Mouse (Mus musculus): ENCODE measurements around the gene Pdrg1. TPM values are rescaled to one million over a fixed set of nuclear protein-coding genes. Genes with fewer than 3 reads are reported as not detected.
A peak's percentile ranks its signal among the peaks of the same experiment; 100 is the strongest.

The Pdrg1 gene
- polyA plus RNA-seq, 1 experiment from 2014 or later = 234 TPM

DNA sequence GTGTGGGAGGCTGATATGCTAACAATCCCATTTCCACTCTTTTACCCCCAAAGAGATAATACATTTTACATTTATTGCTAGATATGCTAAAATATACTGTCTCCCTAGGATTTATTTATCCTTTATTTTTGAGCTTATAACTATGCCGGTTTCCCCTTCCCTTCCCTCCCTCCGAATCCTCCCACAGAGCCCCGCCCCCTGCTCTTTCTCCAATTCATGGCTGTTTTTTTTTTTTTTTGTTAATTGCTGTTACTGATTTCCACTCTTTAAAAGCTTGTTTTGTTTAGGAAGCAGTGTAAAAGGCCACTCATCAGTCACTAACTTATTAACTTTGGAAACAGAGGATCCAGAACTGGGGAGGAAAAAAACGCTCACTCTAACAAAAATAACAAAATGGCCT lies 18.2 kb downstream of the Pdrg1 start:
- Histone ChIP-seq H3K9me3 (no peaks in the 10 kb centered on the region), H3K4me1 (no peaks in the 10 kb centered on the region), H3K9ac (no peak overlapping the region), H3K27me3 (replicated peaks) (no peaks in the 10 kb centered on the region), H3K4me2 (no peak overlapping the region), H3K36me3 (replicated peaks) (no peaks in the 10 kb centered on the region), H3K27ac (no peak overlapping the region), H3K4me3 (no peak overlapping the region)
- 76% methylated on average over 4 of the region's 4 CpGs for WGBS
- no peak for ATAC-seq (replicated peaks)

DNA sequence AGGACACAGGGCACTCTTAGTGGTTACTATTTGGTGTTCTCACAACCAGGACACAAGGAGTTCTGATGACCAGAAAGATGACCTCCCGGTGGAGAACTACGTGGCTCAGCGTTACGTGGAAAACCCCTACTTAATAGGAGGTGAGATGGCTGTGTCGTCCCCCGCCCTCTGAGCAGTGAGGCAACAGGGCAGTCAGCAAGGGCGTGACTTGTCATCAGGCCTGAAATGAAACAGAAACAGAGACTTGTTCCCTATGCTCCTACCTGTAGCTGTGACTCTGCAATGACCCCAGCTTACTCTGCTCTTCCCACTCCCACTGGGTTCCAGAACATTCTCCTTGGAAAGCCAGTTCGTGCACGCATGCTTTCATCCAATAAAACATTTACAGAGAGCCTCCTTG lies 23.7 kb downstream of the Pdrg1 start:
- ATAC-seq (replicated peaks) = no peak
- Histone ChIP-seq H3K4me1 (no peaks in the 10 kb centered on the region), H3K27ac (no peak overlapping the region), H3K4me2 (no peak overlapping the region), H3K27me3 (replicated peaks) (no peaks in the 10 kb centered on the region), H3K9me3 (no peaks in the 10 kb centered on the region), H3K4me3 (no peak overlapping the region), H3K9ac (no peak overlapping the region), H3K36me3 (replicated peaks) (no peaks in the 10 kb centered on the region)
- 93% methylated on average over 9 of the region's 9 CpGs for WGBS

DNA sequence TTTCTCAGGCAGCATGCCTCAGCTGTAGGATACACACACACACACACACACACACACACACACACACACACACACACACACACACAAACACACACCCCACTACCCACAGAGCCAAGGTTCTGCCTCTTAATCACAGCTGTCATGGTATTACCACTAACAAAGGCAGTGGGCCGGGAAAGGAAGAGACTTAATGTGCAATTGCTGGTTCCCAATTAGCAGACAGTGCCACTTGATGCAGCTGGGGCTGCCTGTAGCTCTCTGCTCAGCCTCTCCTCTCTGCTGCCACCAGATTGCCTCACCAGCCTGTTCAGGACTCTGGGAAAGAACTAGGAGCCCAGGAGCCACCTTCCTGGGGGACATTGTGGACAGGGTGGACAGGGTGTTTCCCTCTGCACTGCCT lies 29.6 kb downstream of the Pdrg1 start:
- Histone ChIP-seq H3K4me2 (no peak overlapping the region), H3K27me3 (replicated peaks) (no peaks in the 10 kb centered on the region), H3K27ac (no peak overlapping the region), H3K4me3 (no peak overlapping the region), H3K9ac (no peak overlapping the region), H3K4me1 (no peaks in the 10 kb centered on the region), H3K36me3 (replicated peaks) (no peaks in the 10 kb centered on the region), H3K9me3 (no peaks in the 10 kb centered on the region)
- WGBS = 18% methylated on average over 1 of the region's 1 CpGs
- ATAC-seq (replicated peaks) = no peak

DNA sequence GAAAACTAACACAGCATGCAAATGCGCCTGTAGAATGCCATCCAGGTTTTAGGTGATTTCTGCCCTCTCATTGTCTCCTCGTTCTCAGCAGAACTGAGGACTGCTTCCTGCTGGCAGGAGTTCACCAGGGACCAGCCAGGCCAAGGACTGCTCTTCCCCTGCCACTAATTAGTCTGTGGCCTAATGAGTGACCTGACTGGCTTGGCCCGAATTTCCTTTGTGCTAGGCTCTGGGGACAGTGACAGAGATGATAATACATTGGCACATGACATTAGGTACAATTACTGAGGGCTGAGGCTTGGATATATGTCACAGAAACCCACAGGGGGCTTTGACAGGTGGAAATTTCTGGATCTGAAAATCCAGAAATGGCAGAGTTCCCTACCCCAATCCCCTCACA lies 38.2 kb downstream of the Pdrg1 start:
- Histone ChIP-seq H3K36me3 (replicated peaks) (no peaks in the 10 kb centered on the region), H3K9ac (no peak overlapping the region), H3K4me3 (no peak overlapping the region), H3K9me3 (no peaks in the 10 kb centered on the region), H3K4me1 (no peaks in the 10 kb centered on the region), H3K4me2 (no peak overlapping the region), H3K27me3 (replicated peaks) (no peaks in the 10 kb centered on the region), H3K27ac (no peak overlapping the region)
- 57% methylated on average over 3 of the region's 3 CpGs for WGBS
- no peak for ATAC-seq (replicated peaks)

DNA sequence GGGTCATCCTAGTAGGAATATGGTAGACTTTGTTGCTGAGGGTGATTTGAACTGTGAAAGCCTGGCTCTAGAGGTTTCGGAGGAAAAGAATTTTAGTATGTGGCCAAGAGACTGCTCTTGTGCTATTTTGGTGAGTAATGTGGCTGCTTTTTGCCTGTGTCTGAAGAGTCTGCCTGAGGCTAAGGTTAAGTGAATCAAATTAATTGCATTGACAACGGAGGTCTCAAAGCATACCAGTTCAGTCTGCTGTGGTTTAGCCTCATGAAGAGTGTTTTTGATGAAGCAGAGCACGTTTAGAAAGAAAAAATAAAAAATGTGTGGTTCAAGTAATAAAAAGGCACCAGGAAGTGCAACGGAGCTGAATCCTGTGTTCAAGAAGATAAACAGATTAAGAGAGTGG lies 49.7 kb downstream of the Pdrg1 start:
- WGBS = 69% methylated on average over 4 of the region's 4 CpGs
- Histone ChIP-seq H3K4me1 (peaks cover 6% of the 10 kb centered on the region), H3K4me3 (no peak overlapping the region), H3K27ac (no peak overlapping the region), H3K9me3 (no peaks in the 10 kb centered on the region), H3K9ac (no peak overlapping the region), H3K27me3 (replicated peaks) (peaks cover 3% of the 10 kb centered on the region; the same call in 1 of the 2 replicates), H3K4me2 (no peak overlapping the region), H3K36me3 (replicated peaks) (no peaks in the 10 kb centered on the region)
- ATAC-seq (replicated peaks) = no peak

DNA sequence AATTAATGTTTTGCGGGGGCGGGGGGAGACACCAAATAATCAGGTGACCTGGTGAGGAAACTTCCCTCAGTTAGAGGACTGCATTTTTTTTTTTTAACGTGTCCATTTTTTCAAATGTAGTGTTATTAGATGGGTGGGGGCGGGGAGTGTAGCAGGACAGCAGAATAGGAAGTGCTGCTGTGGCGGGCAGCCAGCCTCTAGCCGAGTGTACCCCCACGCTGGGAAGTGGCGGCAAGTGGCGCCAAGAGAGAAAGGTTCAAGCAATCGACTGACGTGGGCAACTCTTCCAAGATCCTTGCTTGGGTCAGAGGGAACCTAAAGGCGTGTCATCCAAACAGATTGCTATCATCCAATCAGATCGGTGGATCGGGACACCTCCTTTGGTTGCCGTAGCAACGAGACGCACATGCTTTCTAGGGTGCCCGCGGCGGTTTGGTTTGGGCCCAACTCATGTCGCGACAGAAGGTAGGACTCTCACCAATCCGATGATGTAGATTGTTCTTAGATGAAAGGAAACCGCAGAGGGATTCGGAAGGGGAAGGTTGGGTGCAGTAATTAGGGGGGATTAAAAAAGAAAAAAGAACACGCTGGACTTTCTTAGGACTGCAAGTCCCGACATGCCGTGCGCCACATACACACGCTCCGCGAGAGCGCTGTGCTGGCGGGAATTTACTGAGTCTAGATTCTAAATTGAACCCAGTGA lies 53.0 kb downstream of the Pdrg1 start, which contains the start of gene Ttll9:
Gene Ttll9 (plus strand): TSS at position 395 of the 703 bp plus-strand sequence.
- 2% methylated on average over 34 of the region's 34 CpGs for WGBS
- ATAC-seq (replicated peaks) = peak; percentile 94

More for the DNA sequence above, 53.0 kb downstream of the Pdrg1 start, which contains the start of gene Ttll9:
- Histone ChIP-seq H3K9me3 (no peaks in the 10 kb centered on the region), H3K9ac (no peak within 1 kb of the TSS), H3K36me3 (replicated peaks) (no peaks in the 10 kb centered on the region), H3K27me3 (replicated peaks) (peaks cover 4% of the 10 kb centered on the region; the same call in 1 of the 2 replicates), H3K4me1 (peaks cover 6% of the 10 kb centered on the region), H3K4me2 (peak within 1 kb of the TSS; percentile 74), H3K27ac (no peak within 1 kb of the TSS), H3K4me3 (peak within 1 kb of the TSS; percentile 46)

Other genes with a start within 250 kb of the Pdrg1 start
- 195 and 197 TPM in 2 replicates for gene Bcl2l1, start 183.7 kb downstream of the Pdrg1 start, polyA plus RNA-seq (2015; fragmentation: Nextera tagmentation; extraction: Ambion mirVana)
- gene Tpx2, start 167.5 kb downstream of the Pdrg1 start, polyA plus RNA-seq (2015; fragmentation: Nextera tagmentation; extraction: Ambion mirVana) = 12.9 and 14.6 TPM in 2 replicates
- not detected in 2 replicates for gene Mylk2, start 104.1 kb downstream of the Pdrg1 start, polyA plus RNA-seq (2015; fragmentation: Nextera tagmentation; extraction: Ambion mirVana)
- 4.3 and 4.4 TPM in 2 replicates for gene Foxs1, start 82.2 kb downstream of the Pdrg1 start, polyA plus RNA-seq (2015; fragmentation: Nextera tagmentation; extraction: Ambion mirVana)
- gene Dusp15, start 63.7 kb downstream of the Pdrg1 start, polyA plus RNA-seq (2015; fragmentation: Nextera tagmentation; extraction: Ambion mirVana) = 9.9 and 14.0 TPM in 2 replicates
- gene Ttll9, start 52.9 kb downstream of the Pdrg1 start, polyA plus RNA-seq (2015; fragmentation: Nextera tagmentation; extraction: Ambion mirVana) = 8.8 and 8.9 TPM in 2 replicates
- gene Xkr7, start 16.4 kb upstream of the Pdrg1 start, polyA plus RNA-seq (2015; fragmentation: Nextera tagmentation; extraction: Ambion mirVana) = 1.9 and 2.1 TPM in 2 replicates
- gene Ccm2l, start 50.5 kb upstream of the Pdrg1 start, polyA plus RNA-seq (2015; fragmentation: Nextera tagmentation; extraction: Ambion mirVana) = 1.7 and 2.7 TPM in 2 replicates
- gene Hck, start 93.0 kb upstream of the Pdrg1 start, polyA plus RNA-seq (2015; fragmentation: Nextera tagmentation; extraction: Ambion mirVana) = 2.9 and 3.3 TPM in 2 replicates
- gene Tm9sf4, start 145.9 kb upstream of the Pdrg1 start, polyA plus RNA-seq (2015; fragmentation: Nextera tagmentation; extraction: Ambion mirVana) = 82.0 and 88.7 TPM in 2 replicates
- gene Tspyl3, start 210.0 kb upstream of the Pdrg1 start, polyA plus RNA-seq (2015; fragmentation: Nextera tagmentation; extraction: Ambion mirVana) = 49.2 and 49.7 TPM in 2 replicates
- 6.5 and 7.4 TPM in 2 replicates for gene Plagl2, start 226.0 kb upstream of the Pdrg1 start, polyA plus RNA-seq (2015; fragmentation: Nextera tagmentation; extraction: Ambion mirVana)
- 5.2 and 6.2 TPM in 2 replicates for gene Pofut1, start 226.1 kb upstream of the Pdrg1 start, polyA plus RNA-seq (2015; fragmentation: Nextera tagmentation; extraction: Ambion mirVana)